Mouse (Mus musculus) megakaryocyte, embryonic 14.5 days (primary cell): ENCODE data around the gene Gtf2f1.

Experiments
- FLI1 ChIP-seq: IDR thresholded peaks from 2 replicates; pipeline ENCODE4 v1.6.1; 2012; ENCODE audit warnings: low read length, inconsistent platforms, mixed read lengths
- GATA1 ChIP-seq: IDR thresholded peaks from 3 replicates; pipeline ENCODE4 v1.6.1; 2012; ENCODE audit warnings: mixed read lengths, low read length, inconsistent platforms, borderline replicate concordance

GRCm38 (mm10) chr17:56976531-56977390 lies 34.3 kb downstream of the Gtf2f1 start:
- no peak for TF ChIP-seq GATA1
- TF ChIP-seq FLI1, result no peak
